Mouse (Mus musculus) granulocyte monocyte progenitor cell, adult 5-6 weeks (primary cell): Measurements from ENCODE around the gene Sirt7. TPM values are rescaled to one million over a fixed set of nuclear protein-coding genes. Genes with fewer than 3 reads are reported as not detected.

Experiments used
- ATAC-seq: replicated peaks from 2 replicates; pipeline ENCODE4 v1.8.0; 2016; ENCODE audit warnings: mild to moderate bottlenecking, moderate TSS enrichment, inconsistent platforms; ENCODE audit not compliant: poor library complexity, severe bottlenecking
- total RNA-seq, 2 experiments: library from RNA; stranded (forward) in 1 of 2; stranded (reverse) in 1 of 2; fragments of 200-712, 200-1000 nt in 1 of 2; fragments of >200 nt in 1 of 2; fragmentation: Nextera tagmentation in 1 of 2; gene quantifications; 2 replicates each; pipeline ENCODE4 v1.2.3; 2014 to 2017

The Sirt7 gene
- total RNA-seq, 2 experiments from 2014 or later, result 66.1 to 75.0 TPM

- ATAC-seq, result 0 out of 2 replicates have a peak, but pooled peaks have one; percentile 4
Measured at GRCm38 (mm10) chr11:120642939-120643600, 18.0 kb upstream of the Sirt7 start.

- ATAC-seq, result peak; percentile 46; the same call in 1 of the 2 replicates
Measured at GRCm38 (mm10) chr11:120641869-120642268, 16.8 kb upstream of the Sirt7 start.

GRCm38 (mm10) chr11:120641255-120641654 is 16.2 kb upstream of the Sirt7 start:
- ATAC-seq, result no peak

GRCm38 (mm10) chr11:120634810-120635209 is 9.8 kb upstream of the Sirt7 start:
- no peak for ATAC-seq

GRCm38 (mm10) chr11:120633520-120634343 is 8.7 kb upstream of the Sirt7 start, which contains the start of gene Mafg:
Gene Mafg (minus strand): TSS chr11:120633600.
- ATAC-seq, result peak; percentile 33

GRCm38 (mm10) chr11:120632559-120633519 is 7.8 kb upstream of the Sirt7 start:
- ATAC-seq, result peak; percentile 26

- ATAC-seq, result no peak
Measured at GRCm38 (mm10) chr11:120631726-120632448, 6.8 kb upstream of the Sirt7 start.

- no peak for ATAC-seq
Measured at GRCm38 (mm10) chr11:120630881-120631725, 6.1 kb upstream of the Sirt7 start.

- ATAC-seq, result peak; percentile 61
Measured at GRCm38 (mm10) chr11:120630401-120630871, 5.4 kb upstream of the Sirt7 start.

- 0 out of 2 replicates have a peak, but pooled peaks have one; percentile 5 for ATAC-seq
Measured at GRCm38 (mm10) chr11:120629911-120630310, 4.9 kb upstream of the Sirt7 start.

- peak; percentile 13 for ATAC-seq
Measured at GRCm38 (mm10) chr11:120629341-120629730, 4.3 kb upstream of the Sirt7 start.

- ATAC-seq, result no peak
Measured at GRCm38 (mm10) chr11:120628601-120629340, 3.7 kb upstream of the Sirt7 start.

- ATAC-seq, result peak; percentile 26
Measured at GRCm38 (mm10) chr11:120627468-120628300, 2.6 kb upstream of the Sirt7 start.

GRCm38 (mm10) chr11:120626785-120627467 is 1.9 kb upstream of the Sirt7 start:
- ATAC-seq, result no peak

- peak; percentile 28 for ATAC-seq
Measured at GRCm38 (mm10) chr11:120624680-120625111, 344 bp downstream of the Sirt7 start.

- 0 out of 2 replicates have a peak, but pooled peaks have one; percentile 18 for ATAC-seq
Measured at GRCm38 (mm10) chr11:120623961-120624679, 920 bp downstream of the Sirt7 start.
